Mouse (Mus musculus) megakaryocyte, embryonic 14.5 days (primary cell): ENCODE results near the gene Rdh9.

ENCODE experiments used
- FLI1 ChIP-seq: IDR thresholded peaks from 2 replicates; pipeline ENCODE4 v1.6.1; 2012; ENCODE audit warnings: low read length, inconsistent platforms, mixed read lengths
- GATA1 ChIP-seq: IDR thresholded peaks from 3 replicates; pipeline ENCODE4 v1.6.1; 2012; ENCODE audit warnings: mixed read lengths, low read length, inconsistent platforms, borderline replicate concordance

- TF ChIP-seq GATA1 (no peak), FLI1 (no peak)
These were observed 44.8 kb upstream of the Rdh9 start for GRCm38 (mm10) chr10:127731397-127731796.
